Mouse (Mus musculus) ES-E14 (cell line): ENCODE data around the gene Trim69. TPM values are rescaled to one million over a fixed set of nuclear protein-coding genes. Genes with fewer than 3 reads are reported as not detected.

Experiments
- DNase-seq: peaks from one replicate; pipeline ENCODE4 v3.0.0-alpha.2; 2013; ENCODE audit warnings: low read depth, low spot score
- H3K27ac ChIP-seq: 2 replicates; pipeline ENCODE4 v1.5.1; 2012; ENCODE audit warnings: low read depth, mild to moderate bottlenecking, low read length, moderate library complexity, mixed read lengths; ENCODE audit not compliant: poor library complexity, insufficient read depth, severe bottlenecking
- H3K36me3 ChIP-seq: 2 replicates; pipeline ENCODE4 v1.6.1; 2012; ENCODE audit warnings: mild to moderate bottlenecking, low read length, moderate library complexity, mixed read lengths; ENCODE audit not compliant: control insufficient read depth, poor library complexity, insufficient read depth, severe bottlenecking
- H3K4me1 ChIP-seq, 2 experiments: fragments of 150-350 bp in 1 of 2; sonication (generic) in 1 of 2; 2 replicates each; pipeline ENCODE4 v1.6.1; 2012; ENCODE audit warnings: low read length in 2 of 2, mild to moderate bottlenecking in 1 of 2, mixed read lengths in 1 of 2; ENCODE audit not compliant: control insufficient read depth in 2 of 2, insufficient read depth in 2 of 2, poor library complexity in 1 of 2
- H3K4me3 ChIP-seq, 2 experiments: fragments of 150-350 bp in 1 of 2; sonication (generic) in 1 of 2; 2 replicates each; pipeline ENCODE4 v1.5.1; 2012; ENCODE audit warnings: low read length in 2 of 2, low read depth in 1 of 2, mild to moderate bottlenecking in 1 of 2, mixed read lengths in 1 of 2; ENCODE audit not compliant: insufficient read depth in 1 of 2, poor library complexity in 1 of 2, severe bottlenecking in 1 of 2
- H3K9ac ChIP-seq: 2 replicates; pipeline ENCODE4 v1.6.1; 2012; ENCODE audit warnings: low read depth, mild to moderate bottlenecking, low read length, mixed read lengths; ENCODE audit not compliant: poor library complexity, insufficient read depth, severe bottlenecking
- H3K9me3 ChIP-seq: fragments of 150-350 bp; sonication (generic); 2 replicates; pipeline ENCODE4 v1.6.1; 2012; ENCODE audit warnings: low read depth, mild to moderate bottlenecking, low read length; ENCODE audit not compliant: control insufficient read depth, insufficient read depth
- CHD2 ChIP-seq: IDR thresholded peaks from 2 replicates; pipeline ENCODE4 v1.6.1; 2014; ENCODE audit warnings: mild to moderate bottlenecking, low read depth, low read length, inconsistent platforms
- HCFC1 ChIP-seq: IDR thresholded peaks from 2 replicates; pipeline ENCODE4 v1.6.1; 2012; ENCODE audit warnings: low read length, inconsistent platforms, borderline replicate concordance; ENCODE audit not compliant: insufficient read depth
- MAFK ChIP-seq: IDR thresholded peaks from 2 replicates; pipeline ENCODE4 v1.6.1; 2014; ENCODE audit warnings: mild to moderate bottlenecking, low read depth, low read length, inconsistent platforms; ENCODE audit not compliant: insufficient read depth
- ZC3H11A ChIP-seq: IDR thresholded peaks from 2 replicates; pipeline ENCODE4 v1.6.1; 2012; ENCODE audit warnings: low read depth, mild to moderate bottlenecking, inconsistent platforms, low read length, borderline replicate concordance
- ZNF384 ChIP-seq: IDR thresholded peaks from 2 replicates; pipeline ENCODE4 v1.6.1; 2012; ENCODE audit warnings: low read depth, low read length, inconsistent platforms
- in situ Hi-C, 2 experiments: fragments of 600-800 bp; cut with MboI; formaldehyde crosslinking; loops; one replicate each; pipeline ENCODE4 v1.15.1; 2025; ENCODE audit warnings: low sequenced_read_pairs in 2 of 2, inconsistent platforms in 1 of 2; ENCODE audit not compliant: unreplicated experiment in 2 of 2
- total RNA-seq: library from RNA; depleted of rRNA; stranded (reverse); fragments of 300-350 nt; gene quantifications from 2 replicates; pipeline ENCODE4 v1.2.3, GENCODE M21; 2012; rRNA removed

Gene Trim69
- total RNA-seq, 1 experiment: not detected

- H3K4me1 ChIP-seq: no peaks in the 10 kb centered on the region
- TF ChIP-seq ZC3H11A (no peak), HCFC1 (no peak), MAFK (no peak), CHD2 (no peak), ZNF384 (no peak)
- no peak overlapping the region for H3K9ac ChIP-seq
- H3K9me3 ChIP-seq: no peaks in the 10 kb centered on the region
- no peak overlapping the region for H3K4me3 ChIP-seq
- no peaks in the 10 kb centered on the region for H3K36me3 ChIP-seq
- in situ Hi-C loops: no loop called here
- H3K27ac ChIP-seq: no peak overlapping the region
- no peak for DNase-seq
Measured at GRCm38 (mm10) chr2:122222272-122222671, 61.8 kb downstream of the Trim69 start.

GRCm38 (mm10) chr2:122223654-122224053 lies 63.2 kb downstream of the Trim69 start:
- DNase-seq: no peak
- Histone ChIP-seq H3K4me3 (no peak overlapping the region), H3K4me1 (no peaks in the 10 kb centered on the region), H3K9me3 (no peaks in the 10 kb centered on the region), H3K9ac (no peak overlapping the region), H3K36me3 (no peaks in the 10 kb centered on the region), H3K27ac (no peak overlapping the region)
- in situ Hi-C loops: no loop called here
- no peak for TF ChIP-seq HCFC1

Other genes starting within 250 kb of the Trim69 start
- gene Ctdspl2, start 204.7 kb upstream of the Trim69 start, total RNA-seq: 38.9 and 40.0 TPM in 2 replicates
- 0.16 and 0.31 TPM in 2 replicates for gene Mageb3, start 204.6 kb upstream of the Trim69 start, total RNA-seq
- 15.5 and 17.1 TPM in 2 replicates for gene Eif3j1, start 132.2 kb upstream of the Trim69 start, total RNA-seq
- gene Spg11, start 42.3 kb upstream of the Trim69 start, total RNA-seq: 15.4 and 18.2 TPM in 2 replicates
- gene B2m, start 13.0 kb upstream of the Trim69 start, total RNA-seq: 38.4 and 73.8 TPM in 2 replicates
- 1.3 and 2.3 TPM in 2 replicates for gene Patl2, start 25.5 kb downstream of the Trim69 start, total RNA-seq
- 0.53 and 1.9 TPM in 2 replicates for gene Terb2, start 25.6 kb downstream of the Trim69 start, total RNA-seq
- 18.3 and 26.0 TPM in 2 replicates for gene Sord, start 74.0 kb downstream of the Trim69 start, total RNA-seq
- 0.13 and 0.42 TPM in 2 replicates for gene Duox2, start 137.7 kb downstream of the Trim69 start, total RNA-seq
- 0.49 and 0.95 TPM in 2 replicates for gene Duoxa2, start 138.2 kb downstream of the Trim69 start, total RNA-seq
- 0.90 and 1.3 TPM in 2 replicates for gene Duoxa1, start 153.0 kb downstream of the Trim69 start, total RNA-seq
- gene Duox1, start 155.0 kb downstream of the Trim69 start, total RNA-seq: 0.76 and 1.0 TPM in 2 replicates
- 9.2 and 16.6 TPM in 2 replicates for gene Shf, start 208.5 kb downstream of the Trim69 start, total RNA-seq